Mouse (Mus musculus): Measurements from ENCODE around the gene Gm48552.
A peak's percentile ranks its signal among the peaks of the same experiment; 100 is the strongest.

Gm48552 gene

GRCm38 (mm10) chr10:81421041-81421796 is 32.4 kb downstream of the Gm48552 start:
- DNase-seq = no peak

GRCm38 (mm10) chr10:81421797-81422100 is 32.9 kb downstream of the Gm48552 start:
- DNase-seq = no peak

- peak; percentile 73 for DNase-seq
These were observed 33.4 kb downstream of the Gm48552 start for GRCm38 (mm10) chr10:81422191-81422590.

- no peak for DNase-seq
These were observed 33.9 kb downstream of the Gm48552 start for GRCm38 (mm10) chr10:81422661-81423217.

- no peak for DNase-seq
These were observed 34.9 kb downstream of the Gm48552 start for GRCm38 (mm10) chr10:81423476-81424245.

GRCm38 (mm10) chr10:81424246-81425051 is 35.6 kb downstream of the Gm48552 start:
- DNase-seq = peak; percentile 62

- DNase-seq = no peak
These were observed 36.5 kb downstream of the Gm48552 start for GRCm38 (mm10) chr10:81425236-81425850.

- no peak for DNase-seq
These were observed 37.4 kb downstream of the Gm48552 start for GRCm38 (mm10) chr10:81426081-81426671.

- DNase-seq = peak; percentile 77
These were observed 38.1 kb downstream of the Gm48552 start for GRCm38 (mm10) chr10:81426897-81427296.

GRCm38 (mm10) chr10:81427327-81427726 is 38.5 kb downstream of the Gm48552 start:
- no peak for DNase-seq

- DNase-seq = no peak
These were observed 39.1 kb downstream of the Gm48552 start for GRCm38 (mm10) chr10:81427804-81428506.

GRCm38 (mm10) chr10:81428507-81428870 is 39.7 kb downstream of the Gm48552 start:
- DNase-seq = no peak

- no peak for DNase-seq
These were observed 40.3 kb downstream of the Gm48552 start for GRCm38 (mm10) chr10:81429092-81429491.

- DNase-seq = peak; percentile 98
These were observed 40.8 kb downstream of the Gm48552 start for GRCm38 (mm10) chr10:81429605-81430061.

GRCm38 (mm10) chr10:81430141-81430830 is 41.5 kb downstream of the Gm48552 start:
- peak; percentile 82 for DNase-seq

- DNase-seq = peak; percentile 49
These were observed 42.2 kb downstream of the Gm48552 start for GRCm38 (mm10) chr10:81430831-81431525.

- no peak for DNase-seq
These were observed 42.8 kb downstream of the Gm48552 start for GRCm38 (mm10) chr10:81431526-81432168.

GRCm38 (mm10) chr10:81432169-81432867 is 43.5 kb downstream of the Gm48552 start:
- no peak for DNase-seq

GRCm38 (mm10) chr10:81432868-81433262 is 44.1 kb downstream of the Gm48552 start:
- DNase-seq = peak; percentile 99

All from lung, postnatal 36 days (tissue).